Mouse (Mus musculus): ENCODE measurements around the gene Il6st.

The Il6st gene

DNA sequence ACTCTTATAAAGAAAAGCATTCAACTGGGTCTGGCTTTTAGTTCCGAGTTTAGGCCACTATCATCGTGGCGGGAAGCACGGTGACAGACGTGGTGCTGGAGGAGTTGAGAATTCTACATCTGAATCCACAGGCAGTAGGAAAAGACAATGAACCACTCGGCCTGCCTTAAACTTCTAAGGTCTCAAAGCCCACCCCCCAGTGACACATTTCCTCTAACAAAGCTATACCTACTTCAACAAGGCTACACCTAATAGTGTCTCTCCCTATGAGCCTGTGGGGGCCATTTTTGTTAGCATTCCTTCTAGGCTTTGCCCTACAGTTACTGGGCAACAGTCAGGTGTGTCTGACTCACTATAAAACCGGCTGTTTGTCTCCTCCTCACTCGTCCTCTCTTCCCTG lies 23.2 kb upstream of the Il6st start:
- no peak for DNase-seq (ENCODE audit: inconsistent age in 2 of 2, low spot score in 1 of 2)

DNA sequence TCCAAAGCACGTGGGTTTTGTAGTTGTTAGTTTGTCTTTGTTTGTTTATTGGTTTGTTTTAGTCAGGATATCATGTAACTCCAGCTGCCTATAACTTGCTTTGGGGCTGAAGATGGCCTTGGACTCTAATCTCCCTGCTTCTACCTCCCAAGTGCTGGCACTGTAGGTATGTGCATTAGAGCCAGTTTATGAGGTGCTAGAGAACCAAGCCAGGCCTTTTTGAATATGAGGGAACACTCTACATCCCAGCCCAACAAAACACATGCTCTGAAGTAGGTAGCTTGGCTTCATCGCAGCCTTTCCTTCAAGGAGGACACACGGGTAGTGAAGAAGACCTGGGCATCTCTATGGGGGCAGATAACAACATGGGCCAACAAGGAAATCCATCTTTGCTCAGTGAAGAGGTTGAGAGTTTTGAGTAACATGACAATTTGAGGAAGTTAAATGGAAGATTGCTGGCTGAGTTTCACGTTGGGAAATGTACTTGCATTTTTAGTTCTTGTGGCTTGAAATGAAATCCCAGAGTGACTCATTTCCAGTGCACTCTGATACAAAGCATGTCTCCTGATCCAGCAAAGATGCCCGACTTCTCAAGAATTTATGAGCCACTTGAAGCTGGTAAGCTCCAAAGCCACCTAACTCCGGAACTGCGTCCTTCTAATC lies 20.9 kb upstream of the Il6st start:
- DNase-seq (ENCODE audit: inconsistent age in 2 of 2, low spot score in 1 of 2) = no peak

DNA sequence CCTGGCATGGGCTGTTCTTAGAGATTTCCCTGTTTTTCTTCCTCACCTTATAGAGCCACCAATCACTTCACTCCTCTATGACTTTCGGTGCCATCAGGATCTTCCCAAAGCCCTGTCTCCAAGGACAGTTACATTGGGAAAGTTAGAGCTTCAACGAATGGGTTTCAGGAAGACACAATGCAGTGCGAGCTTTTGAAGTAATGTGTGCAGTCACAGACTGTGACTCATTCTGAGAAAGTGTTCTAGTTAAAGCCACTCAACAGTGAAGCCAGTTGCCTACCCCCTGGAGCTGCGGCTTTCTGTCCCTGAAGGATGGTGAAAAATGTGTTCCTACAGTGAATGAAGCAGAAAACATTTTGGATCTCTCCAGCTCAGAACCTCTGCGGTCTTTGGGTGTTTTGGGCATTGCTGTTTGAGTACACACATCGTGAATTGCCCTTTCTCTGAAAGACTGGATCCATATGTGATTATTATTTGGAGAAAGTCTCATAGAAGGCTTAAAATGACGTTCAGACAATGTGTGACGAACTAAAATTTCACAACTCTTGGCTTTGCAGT lies 16.7 kb upstream of the Il6st start:
- DNase-seq (ENCODE audit: inconsistent age in 2 of 2, low spot score in 1 of 2) = no peak

DNA sequence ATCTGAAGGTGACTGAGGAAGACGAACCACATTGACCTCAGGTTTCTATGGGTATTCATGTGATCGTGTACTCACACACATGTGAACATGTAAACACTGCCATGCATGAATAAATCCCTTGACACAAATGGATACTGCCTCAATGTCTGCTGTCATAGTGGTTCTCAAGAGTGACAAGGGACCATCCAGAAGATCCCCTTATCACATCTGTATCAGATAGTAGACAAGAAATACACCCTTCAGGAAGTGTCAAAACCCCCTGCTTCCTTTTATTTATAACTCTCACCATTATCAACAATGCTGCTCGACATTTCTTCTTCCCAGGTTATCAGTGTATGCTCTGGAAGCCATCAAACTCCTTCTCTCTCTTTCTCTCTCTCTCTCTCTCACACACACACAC lies 13.7 kb upstream of the Il6st start:
- DNase-seq (ENCODE audit: inconsistent age in 2 of 2, low spot score in 1 of 2) = no peak

DNA sequence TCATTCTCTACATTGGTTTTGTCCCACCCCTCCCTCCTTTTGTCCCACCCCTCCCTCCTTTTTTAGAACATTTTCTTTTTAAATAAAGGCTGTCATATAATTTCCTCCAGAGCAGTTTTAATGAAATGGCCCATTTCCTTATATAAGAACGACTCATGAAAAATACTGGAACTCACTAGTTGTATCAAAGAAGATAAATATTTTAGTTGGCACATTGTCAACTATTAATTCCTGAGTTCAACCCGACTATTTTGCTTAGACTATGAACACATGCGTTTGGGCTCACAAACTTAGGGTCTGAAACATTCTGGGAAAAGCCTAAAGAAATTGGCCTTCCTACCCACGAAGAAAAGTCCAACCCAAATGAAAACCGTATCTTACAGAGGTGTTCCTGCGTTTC lies 6.5 kb upstream of the Il6st start:
- DNase-seq (ENCODE audit: inconsistent age in 2 of 2, low spot score in 1 of 2) = no peak

DNA sequence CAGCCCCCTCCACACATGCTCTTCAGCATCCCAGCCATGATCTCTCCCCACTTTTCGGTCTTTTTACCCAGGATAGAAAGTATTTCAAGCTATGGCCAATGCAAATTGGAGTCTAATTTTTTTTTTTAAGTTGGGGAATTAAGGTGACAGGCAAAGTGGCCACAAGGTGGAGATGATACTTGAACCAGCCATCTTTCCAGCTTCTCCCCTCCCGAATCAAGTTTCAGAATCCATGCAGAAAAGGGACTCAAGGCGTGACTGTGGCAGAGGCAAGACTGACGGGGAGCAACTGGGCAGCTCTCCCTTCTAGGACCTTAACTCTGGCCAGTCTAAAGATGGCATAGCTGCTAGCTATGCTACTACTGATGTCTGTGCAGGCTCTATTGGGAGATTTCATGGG lies 5.9 kb upstream of the Il6st start:
- no peak for DNase-seq (ENCODE audit: inconsistent age in 2 of 2, low spot score in 1 of 2)

DNA sequence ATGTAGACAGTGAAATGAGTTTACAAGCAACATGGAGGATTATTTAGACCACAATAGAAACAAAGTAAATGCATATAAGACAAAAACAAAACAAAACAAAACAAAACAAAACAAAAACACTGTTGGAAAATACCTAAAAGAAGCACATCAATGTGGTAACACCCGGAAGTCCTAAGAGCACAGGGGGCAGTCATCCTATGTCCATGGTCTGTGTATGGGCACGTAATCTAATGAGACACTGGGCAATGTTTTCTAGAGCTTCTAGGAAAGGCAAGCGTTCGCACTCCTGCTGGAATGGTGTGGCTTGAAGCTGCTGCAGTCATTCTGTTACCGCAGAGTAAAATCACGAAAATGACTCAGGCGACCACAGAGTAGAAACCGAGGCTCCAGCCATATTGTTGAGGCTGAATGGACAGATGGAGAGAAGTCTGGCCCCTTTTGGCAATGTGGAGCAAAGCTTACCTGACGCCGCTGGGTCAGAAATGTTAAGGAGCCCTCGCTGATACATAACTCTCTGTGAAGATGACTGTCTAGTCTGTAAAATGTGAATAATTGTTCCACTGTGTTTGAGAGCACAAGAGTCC lies 5.3 kb upstream of the Il6st start:
- DNase-seq (ENCODE audit: inconsistent age in 2 of 2, low spot score in 1 of 2) = no peak

DNA sequence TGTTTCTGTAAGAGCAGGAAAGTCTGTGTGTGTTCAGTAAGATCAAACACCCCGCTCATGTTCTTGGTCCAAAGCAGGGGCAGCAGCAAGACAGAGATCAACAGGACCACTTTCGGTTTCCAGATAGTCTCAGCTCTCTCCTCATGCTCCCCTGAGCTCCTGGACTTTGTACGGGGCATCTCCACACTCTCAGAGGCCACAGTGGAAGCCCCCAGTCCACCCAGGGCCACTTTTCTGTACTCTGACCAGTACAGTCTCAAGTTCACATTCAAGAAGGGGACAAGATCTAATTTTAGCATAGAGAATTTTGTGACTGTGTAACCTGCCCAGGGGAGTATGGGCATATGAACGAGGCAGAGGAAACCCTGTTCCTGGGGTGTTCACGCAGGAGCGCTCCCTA lies 3.9 kb upstream of the Il6st start:
- no peak for DNase-seq (ENCODE audit: inconsistent age in 2 of 2, low spot score in 1 of 2)

DNA sequence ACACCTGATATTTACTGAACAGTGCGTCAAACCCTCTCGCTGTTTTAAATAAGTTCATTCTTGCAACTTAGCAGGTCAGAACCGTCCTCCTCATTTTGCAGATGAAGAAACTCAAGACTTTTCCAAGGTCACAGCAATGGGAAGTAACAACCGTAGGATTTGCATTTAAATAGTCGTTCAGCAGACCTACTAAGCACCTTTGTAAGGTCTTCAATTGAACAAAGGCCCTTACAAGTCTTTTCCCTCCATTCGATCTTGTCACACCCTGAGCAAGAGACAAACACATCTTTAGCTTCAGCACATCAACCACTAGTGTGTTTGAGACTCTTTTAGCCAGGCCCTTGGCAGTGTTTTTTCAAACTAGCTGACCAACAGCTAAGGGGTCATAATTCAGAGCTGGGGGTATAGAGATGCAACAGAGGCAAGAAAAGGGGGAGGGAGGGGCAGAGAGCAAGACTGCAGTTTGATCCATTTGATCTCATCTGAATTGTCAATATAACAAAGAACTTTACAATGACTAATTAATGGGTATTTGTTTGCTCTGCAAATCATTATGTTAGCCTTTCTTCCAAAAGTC lies 1.4 kb upstream of the Il6st start:
- no peak for DNase-seq (ENCODE audit: inconsistent age in 2 of 2, low spot score in 1 of 2)

DNA sequence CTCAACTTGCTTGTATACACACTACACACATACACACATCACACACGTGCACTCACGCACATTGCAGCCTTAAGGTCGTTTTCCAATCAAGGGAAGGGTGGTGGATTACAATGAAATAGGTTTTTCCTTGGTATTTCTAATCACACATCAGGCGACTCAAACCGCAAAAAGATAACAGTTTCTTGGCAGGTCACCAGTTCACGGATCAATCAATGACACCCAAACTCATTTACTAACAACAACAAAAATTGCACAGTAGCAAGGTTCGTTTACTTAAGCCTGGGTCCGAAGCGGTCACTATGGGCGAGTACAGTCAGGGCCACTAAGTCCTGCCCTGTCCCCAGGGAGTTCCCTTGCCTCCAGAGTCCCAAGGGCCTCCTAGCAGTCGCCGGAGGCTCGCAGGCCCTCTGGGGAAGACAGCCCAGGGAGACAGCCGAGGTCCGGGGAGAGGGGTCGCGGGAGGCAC lies 500 bp upstream of the Il6st start:
- DNase-seq (ENCODE audit: inconsistent age in 2 of 2, low spot score in 1 of 2) = no peak

DNA sequence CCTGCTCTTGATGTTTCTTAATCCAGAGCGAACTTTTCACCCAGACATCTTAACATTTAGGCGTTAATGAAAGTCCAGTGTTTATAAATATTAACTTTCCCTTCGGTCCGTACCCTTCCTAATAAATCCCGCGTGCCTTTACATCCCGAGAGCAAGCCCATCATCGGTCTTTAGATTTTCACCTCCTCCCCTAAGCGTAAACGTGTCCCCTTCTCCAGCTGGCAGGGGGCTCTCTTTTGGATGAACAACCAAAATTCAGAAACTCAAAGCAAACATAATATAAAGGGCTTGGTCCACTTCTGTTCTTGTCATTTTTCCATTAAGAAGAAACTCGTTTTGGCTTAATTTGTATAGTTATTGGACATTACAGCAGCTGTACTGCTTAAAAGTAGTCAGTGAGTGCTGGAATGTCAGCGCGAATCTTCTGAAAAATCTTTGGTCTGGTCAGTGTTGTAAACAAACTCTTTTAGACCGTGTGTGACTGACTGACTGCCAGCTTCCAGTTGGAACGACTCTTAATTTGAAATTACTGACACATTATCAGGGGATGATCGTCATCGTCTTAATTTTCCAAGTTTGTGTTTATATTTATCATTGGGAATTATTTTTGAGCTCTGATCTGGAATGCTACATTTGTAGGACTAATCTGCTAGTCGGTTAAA lies 887 bp downstream of the Il6st start:
- peak in 1 of 2 experiments; percentile 82 for DNase-seq (ENCODE audit: inconsistent age in 2 of 2, low spot score in 1 of 2)

DNA sequence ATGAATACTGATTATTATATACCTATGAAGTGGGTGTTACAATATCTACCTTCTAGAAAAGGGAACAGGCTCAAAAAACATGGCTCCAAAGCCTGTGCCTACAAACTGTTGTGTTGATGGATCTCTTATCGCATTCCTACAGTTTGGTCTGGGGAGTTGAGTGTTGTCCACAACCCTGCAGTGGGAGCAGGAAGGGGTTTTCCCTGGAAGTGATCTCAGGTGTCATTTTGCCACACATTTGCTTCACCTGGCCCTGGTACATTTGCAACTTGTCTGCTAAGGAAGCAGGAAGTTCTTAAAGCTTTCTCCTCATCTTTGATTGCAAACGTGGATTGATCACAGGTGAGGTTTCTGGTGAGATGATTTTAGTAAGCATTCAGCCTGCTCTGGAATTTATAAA lies 1.7 kb downstream of the Il6st start:
- peak in 1 of 2 experiments; percentile 65 for DNase-seq (ENCODE audit: inconsistent age in 2 of 2, low spot score in 1 of 2)

DNA sequence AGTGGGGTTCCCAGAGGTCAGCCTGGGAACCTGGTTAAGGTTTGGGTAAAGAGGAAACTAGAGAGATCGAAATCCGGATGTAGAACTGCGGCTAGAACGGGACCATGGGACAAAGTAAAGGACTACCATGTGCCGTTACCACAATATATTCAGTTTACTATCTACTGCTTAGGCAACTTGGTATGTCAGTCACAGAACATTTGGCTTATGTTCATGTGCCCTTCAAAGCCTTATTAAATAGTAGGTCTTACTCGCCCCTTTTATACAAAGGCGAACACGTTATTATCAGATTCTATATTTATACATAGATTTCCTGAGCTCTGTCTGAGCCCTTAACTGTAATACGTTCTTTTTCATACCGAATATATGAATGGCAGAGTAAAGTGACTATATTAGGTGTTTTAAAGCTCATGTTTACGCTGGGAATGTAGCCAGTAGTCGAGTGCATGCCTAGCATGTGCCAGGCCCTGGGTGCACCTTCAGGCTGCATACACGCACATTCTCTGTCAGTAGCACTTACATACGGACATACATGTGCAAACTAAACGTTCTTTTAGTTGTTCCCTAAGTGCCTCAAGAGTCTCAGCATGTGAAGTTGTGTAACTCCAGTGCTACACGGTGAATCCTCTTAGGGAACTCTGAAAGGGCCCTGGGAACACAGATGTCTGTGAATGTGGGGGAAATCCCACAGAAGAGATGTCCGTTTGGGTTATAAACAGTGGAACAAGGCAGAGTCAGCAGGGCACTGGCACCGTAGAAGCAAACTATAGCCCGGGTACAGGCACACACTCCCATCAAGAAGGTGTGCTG lies 2.5 kb downstream of the Il6st start:
- DNase-seq (ENCODE audit: inconsistent age in 2 of 2, low spot score in 1 of 2) = peak in 1 of 2 experiments; percentile 70

DNA sequence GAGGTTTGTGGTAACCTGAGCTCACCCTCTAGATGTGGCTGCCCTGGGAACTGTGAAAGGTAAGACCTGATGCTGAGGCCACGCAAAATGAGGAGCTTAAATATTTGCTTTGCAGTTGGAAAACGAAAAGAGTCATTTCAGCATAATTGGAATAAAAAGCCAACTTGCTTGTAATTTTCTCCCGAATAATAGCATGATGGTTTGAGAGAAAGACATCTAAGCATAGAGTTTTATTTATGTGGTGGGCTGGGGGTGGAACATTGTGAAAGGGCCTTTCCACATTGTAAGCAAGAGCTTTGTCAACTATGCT lies 3.0 kb downstream of the Il6st start:
- no peak for DNase-seq (ENCODE audit: inconsistent age in 2 of 2, low spot score in 1 of 2)

DNA sequence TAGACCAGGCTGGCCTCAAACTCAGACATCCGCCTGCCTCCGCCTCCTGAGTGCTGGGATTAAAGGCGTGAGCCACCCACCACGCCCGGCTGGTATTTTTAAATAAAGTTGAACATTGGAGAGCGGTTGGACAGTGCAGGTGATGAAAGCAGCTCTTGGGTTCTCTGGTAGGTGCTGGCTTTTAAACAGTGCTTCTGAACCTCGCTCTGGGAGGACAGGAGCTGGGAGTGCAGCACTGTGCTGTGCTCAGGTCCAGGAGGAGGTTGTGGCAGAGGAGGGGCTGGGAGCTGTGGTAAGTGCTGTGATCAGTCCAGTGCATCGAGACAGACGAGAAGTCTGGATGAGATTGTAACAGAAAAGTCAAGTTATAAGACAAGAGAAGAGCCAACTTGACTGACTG lies 3.5 kb downstream of the Il6st start:
- DNase-seq (ENCODE audit: inconsistent age in 2 of 2, low spot score in 1 of 2) = peak in 1 of 2 experiments; percentile 59

DNA sequence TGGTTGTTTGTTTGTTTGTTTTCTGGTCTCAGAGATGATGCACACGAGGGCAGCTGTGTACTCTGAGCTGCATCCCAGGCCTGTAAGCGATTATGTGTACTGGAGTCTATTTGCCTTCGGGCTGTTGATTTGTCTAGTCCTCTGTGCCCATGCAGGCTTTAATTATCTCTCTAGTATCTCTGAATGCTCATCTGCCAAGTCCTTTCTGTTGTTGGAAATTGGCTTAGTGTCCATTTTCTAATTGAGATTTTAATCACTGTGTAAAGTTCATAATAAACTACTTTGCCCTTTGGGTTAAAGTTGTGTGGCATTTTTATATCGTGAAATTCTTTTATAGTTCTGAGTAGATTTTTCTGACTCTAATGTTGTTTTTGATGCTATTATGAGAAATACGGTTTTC lies 5.6 kb downstream of the Il6st start:
- DNase-seq (ENCODE audit: inconsistent age in 2 of 2, low spot score in 1 of 2) = peak in 1 of 2 experiments; percentile 41

DNA sequence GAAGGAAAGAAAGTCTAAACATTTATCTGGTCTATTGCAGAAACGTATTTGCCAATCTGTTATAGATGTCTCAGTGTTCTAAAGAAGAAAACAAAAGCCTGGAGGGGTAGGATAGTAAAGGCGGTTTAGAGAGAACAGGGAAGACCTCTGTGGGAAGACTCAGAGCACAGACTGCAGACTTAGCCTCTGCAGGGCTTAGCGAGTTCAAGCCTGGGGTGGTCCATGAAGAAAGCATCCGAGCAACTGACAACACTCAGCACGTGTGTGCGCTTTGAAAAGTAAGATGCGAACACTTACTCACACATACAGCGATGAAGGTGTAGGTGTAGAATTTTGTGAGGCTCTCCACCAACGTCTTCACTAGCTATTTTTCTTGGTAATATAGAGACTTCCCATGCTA lies 7.3 kb downstream of the Il6st start:
- no peak for DNase-seq (ENCODE audit: inconsistent age in 2 of 2, low spot score in 1 of 2)

DNA sequence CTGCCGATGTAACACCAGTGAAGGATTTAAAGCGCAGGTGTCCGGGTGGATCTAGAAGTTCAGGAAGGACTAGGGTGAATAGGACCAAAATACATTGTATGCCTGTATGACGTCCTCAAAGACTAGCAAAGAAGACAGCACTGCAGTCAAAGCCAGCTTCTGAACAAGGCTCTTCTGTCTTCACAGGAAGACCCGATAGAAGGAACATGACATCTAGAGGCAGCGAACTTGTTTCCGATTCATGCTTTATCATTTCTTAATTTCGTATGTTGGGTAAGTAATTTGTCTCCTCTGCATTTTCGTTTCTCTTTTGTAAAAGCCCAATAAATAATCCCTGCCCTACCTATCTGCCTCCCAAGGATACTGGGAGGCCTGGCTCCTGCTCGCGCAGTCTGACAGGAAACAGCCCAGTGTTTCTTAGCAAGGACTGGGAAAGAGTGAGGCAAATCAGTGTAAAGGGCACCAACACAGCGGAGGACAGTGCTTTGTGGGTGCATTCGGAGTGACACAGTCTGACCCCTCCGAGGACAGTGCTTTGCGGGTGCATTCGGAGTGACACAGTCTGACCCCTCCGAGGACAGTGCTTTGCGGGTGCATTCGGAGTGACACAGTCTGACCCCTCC lies 8.6 kb downstream of the Il6st start:
- DNase-seq (ENCODE audit: inconsistent age in 2 of 2, low spot score in 1 of 2) = peak in 1 of 2 experiments; percentile 76

DNA sequence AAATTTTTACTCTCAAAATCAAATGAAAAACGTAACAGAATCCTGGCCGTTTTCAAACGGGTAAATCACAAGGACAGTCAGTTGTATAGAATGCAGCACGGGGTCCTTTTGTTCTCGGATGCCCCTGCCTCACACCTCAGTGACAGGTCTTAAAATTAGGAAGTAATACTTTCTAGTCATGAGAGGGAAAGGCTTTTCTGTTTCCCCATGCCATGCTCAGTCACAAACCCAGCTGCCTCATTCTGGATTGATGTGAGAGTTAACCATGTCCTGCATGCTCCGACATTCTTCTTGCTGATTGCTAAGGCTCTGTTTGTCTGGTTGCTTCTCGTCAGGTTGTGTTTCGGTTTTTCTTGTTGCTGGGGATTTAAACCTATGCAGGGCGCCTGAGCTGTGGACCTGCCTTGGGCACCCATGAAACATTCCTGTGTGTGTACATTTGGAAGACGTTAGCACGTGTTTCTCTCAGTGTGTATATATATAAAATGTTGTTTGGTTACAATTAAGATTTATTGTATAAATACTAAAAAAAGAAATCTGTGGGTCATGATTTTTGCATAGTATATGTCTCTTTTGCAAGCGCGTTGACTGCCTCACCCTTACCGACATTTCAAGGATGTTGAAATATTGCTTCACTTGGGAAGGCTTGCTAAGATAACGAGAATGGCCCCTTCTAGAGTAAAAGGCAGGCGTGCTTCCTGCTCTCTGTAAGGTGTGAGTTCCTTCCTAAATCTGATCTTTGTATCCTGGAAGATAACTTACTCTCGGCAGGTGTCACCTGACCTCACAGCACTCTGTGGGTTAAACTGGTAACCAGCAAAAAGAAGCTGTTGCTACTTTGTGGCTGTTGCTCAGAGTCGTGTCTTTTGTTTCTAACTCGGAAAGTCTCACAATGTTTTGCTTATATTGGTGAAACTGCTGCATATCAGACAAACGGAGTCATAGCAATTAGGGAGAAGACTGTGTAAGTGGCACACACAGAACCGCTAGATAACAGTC lies 10.2 kb downstream of the Il6st start:
- DNase-seq (ENCODE audit: inconsistent age in 2 of 2, low spot score in 1 of 2) = peak in 1 of 2 experiments; percentile 73

All from adrenal gland, adult (tissue).